Mouse (Mus musculus): ENCODE measurements at regions not wholly inside any gene's neighbourhood (a gene's known extent, or its start where the extent isn't known, plus 50 kb on each side); places are given as distances from the start of the nearest gene placed in this dataset.

DNA sequence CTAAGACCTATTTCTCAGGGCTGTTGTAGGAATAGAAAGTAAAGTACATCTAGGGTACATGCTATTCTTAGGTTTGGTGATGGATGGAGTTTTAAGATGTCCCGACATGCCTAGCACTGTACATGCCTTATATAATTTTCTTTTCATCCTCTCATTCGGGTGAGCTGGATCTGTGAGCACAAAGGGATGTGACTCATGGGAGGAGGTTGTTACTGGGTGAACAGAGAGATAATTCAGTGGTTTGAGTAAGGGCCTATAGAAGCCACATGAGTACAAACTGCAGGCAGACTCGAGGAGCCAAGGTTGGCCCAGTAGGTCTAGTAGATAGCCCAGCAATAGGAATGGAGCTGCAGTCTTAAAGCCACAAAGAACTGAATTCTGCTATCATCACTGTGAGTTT is 76.5 kb upstream of the Tnfaip3 start:
- Histone ChIP-seq H3K9me3 (replicated peaks) (no peaks in the 10 kb centered on the region), H3K4me2 (no peak overlapping the region), H3K27ac (no peak overlapping the region), H3K9ac (no peak overlapping the region), H3K4me1 (no peaks in the 10 kb centered on the region), H3K27me3 (no peaks in the 10 kb centered on the region), H3K4me3 (no peak overlapping the region), H3K36me3 (ENCODE audit: poor library complexity, severe bottlenecking) (no peaks in the 10 kb centered on the region)
- WGBS, result 85% methylated on average over 3 of the region's 3 CpGs
- ATAC-seq, result no peak

DNA sequence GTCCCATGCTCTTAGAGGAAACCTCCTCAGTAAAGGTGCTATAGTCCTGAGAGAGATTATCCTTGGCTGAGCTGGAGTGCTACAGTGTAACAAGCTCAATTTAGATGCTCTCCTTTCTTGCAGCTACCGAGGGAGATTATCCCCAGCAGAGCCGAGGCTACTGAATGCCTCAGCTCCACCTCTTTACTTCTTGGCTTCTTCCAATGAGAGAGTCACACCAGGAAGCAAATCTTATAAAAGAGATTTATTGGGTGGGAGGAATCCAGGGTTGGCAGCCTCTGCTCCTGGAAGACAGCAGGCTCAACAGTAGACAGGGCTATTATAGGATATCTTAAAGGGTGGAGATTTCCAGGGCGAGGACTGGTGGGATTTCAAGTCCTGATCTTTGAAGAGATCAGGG is 75.7 kb upstream of the Tnfaip3 start:
- no peak for ATAC-seq
- H3K9me3 ChIP-seq (replicated peaks), result no peaks in the 10 kb centered on the region
- H3K9ac ChIP-seq, result no peak overlapping the region
- H3K27me3 ChIP-seq, result no peaks in the 10 kb centered on the region
- H3K27ac ChIP-seq, result no peak overlapping the region
- H3K4me2 ChIP-seq, result no peak overlapping the region
- no peaks in the 10 kb centered on the region for H3K36me3 ChIP-seq (ENCODE audit: poor library complexity, severe bottlenecking)
- no peak overlapping the region for H3K4me3 ChIP-seq
- WGBS, result 10% methylated on average over 3 of the region's 3 CpGs
- no peaks in the 10 kb centered on the region for H3K4me1 ChIP-seq

- H3K4me2 ChIP-seq, result no peak overlapping the region
- H3K9me3 ChIP-seq (replicated peaks), result no peaks in the 10 kb centered on the region
- H3K4me1 ChIP-seq, result no peaks in the 10 kb centered on the region
- no peak overlapping the region for H3K9ac ChIP-seq
- no peaks in the 10 kb centered on the region for H3K27me3 ChIP-seq
- ATAC-seq, result no peak
- no peak overlapping the region for H3K27ac ChIP-seq
- WGBS, result 78% methylated on average over 1 of the region's 1 CpGs
- H3K4me3 ChIP-seq, result no peak overlapping the region
- H3K36me3 ChIP-seq (ENCODE audit: poor library complexity, severe bottlenecking), result no peaks in the 10 kb centered on the region
Measured at GRCm38 (mm10) chr10:19086995-19087394, 71.5 kb upstream of the Tnfaip3 start.

DNA sequence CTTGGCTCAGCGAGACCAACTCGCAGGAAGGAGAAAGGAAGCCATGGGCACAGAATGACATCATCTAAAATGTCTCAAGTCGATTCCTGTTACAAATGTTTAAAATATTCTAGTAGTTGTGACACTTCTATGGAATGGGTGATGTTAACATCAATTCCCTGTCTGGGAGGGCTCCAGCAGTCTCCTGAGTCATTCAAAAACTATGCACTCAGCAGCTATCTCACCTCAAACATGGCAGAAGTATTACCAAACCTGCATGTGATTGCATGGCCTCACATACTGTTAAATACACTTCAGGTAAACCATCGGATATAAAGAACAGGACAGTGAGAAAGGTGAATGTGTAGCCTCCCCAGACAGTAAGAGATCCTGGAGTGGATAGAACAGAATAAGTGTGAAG is 66.7 kb upstream of the Tnfaip3 start:
- no peak overlapping the region for H3K27ac ChIP-seq
- H3K9ac ChIP-seq, result no peak overlapping the region
- H3K4me3 ChIP-seq, result no peak overlapping the region
- H3K4me1 ChIP-seq, result no peaks in the 10 kb centered on the region
- no peaks in the 10 kb centered on the region for H3K36me3 ChIP-seq (ENCODE audit: poor library complexity, severe bottlenecking)
- ATAC-seq, result no peak
- 88% methylated on average over 4 of the region's 4 CpGs for WGBS
- H3K9me3 ChIP-seq (replicated peaks), result no peaks in the 10 kb centered on the region
- H3K4me2 ChIP-seq, result no peak overlapping the region
- no peaks in the 10 kb centered on the region for H3K27me3 ChIP-seq

DNA sequence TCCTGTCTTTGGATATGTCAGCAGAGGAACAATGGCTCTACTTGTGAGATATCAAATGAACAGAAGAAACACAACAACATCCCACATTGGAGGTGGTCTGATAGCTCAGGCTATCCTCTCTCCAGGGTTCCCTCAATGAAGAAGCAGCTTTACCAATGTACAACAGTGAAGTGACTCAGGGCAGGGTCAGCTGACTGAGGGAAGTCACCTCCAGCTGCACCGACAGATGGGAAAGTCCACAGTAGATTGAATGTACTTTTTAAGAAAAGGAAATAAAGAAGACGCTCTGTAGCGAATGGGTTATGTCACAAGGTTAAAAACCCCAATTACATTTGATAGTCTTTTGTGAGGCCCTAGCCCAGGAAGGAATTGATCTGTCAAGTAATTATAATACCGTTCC is 62.6 kb upstream of the Tnfaip3 start:
- Histone ChIP-seq H3K4me1 (no peaks in the 10 kb centered on the region), H3K27me3 (no peaks in the 10 kb centered on the region), H3K27ac (no peak overlapping the region), H3K4me2 (no peak overlapping the region), H3K9ac (no peak overlapping the region), H3K4me3 (no peak overlapping the region), H3K36me3 (ENCODE audit: poor library complexity, severe bottlenecking) (no peaks in the 10 kb centered on the region), H3K9me3 (replicated peaks) (no peaks in the 10 kb centered on the region)
- ATAC-seq, result no peak
- 89% methylated on average over 4 of the region's 4 CpGs for WGBS

DNA sequence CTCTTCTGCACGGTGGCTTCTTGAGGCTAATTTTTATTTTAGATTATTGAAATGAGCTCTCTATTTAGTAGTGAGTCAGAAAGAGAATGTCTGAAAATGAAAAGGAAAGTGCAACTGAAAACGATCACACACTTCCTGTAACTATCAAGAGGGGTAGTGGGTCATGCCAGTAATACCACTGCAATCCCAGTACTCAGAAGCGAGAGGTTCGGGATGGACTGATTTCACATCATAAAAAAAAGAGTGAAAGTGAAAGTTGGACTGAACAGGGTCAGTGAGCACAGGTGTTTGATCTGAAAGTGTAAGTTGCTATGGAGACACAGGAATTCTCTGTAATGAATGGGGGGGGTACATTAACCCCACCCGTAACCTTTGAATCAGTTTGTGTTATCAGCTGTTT is 52.9 kb upstream of the Tnfaip3 start:
- ATAC-seq, result no peak
- 87% methylated on average over 5 of the region's 5 CpGs for WGBS
- no peak overlapping the region for H3K27ac ChIP-seq
- no peak overlapping the region for H3K9ac ChIP-seq
- no peaks in the 10 kb centered on the region for H3K4me1 ChIP-seq
- H3K4me2 ChIP-seq, result no peak overlapping the region
- H3K27me3 ChIP-seq, result no peaks in the 10 kb centered on the region
- no peaks in the 10 kb centered on the region for H3K9me3 ChIP-seq (replicated peaks)
- no peak overlapping the region for H3K4me3 ChIP-seq
- no peaks in the 10 kb centered on the region for H3K36me3 ChIP-seq (ENCODE audit: poor library complexity, severe bottlenecking)

DNA sequence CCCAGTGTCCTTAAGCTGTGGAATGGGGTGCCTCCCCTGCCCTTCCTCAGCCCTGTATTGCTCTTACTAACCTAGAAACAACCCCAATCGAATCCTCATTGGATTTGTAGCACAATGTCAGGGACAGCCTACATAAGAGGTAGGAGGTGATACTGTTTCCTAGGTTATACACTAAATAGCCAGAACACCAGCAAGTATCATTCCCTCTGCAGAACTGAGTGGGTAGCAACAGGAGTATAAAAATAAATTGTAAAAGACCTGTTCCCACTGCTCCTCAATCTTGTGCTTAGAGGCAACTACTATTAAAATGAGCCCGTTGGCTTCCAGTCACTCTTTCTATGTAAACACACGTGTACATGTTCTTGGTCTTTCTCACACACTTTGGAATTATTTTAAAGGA is 52.2 kb upstream of the Tnfaip3 start:
- Histone ChIP-seq H3K27me3 (no peaks in the 10 kb centered on the region), H3K9ac (no peak overlapping the region)
- 79% methylated on average over 3 of the region's 3 CpGs for WGBS

DNA sequence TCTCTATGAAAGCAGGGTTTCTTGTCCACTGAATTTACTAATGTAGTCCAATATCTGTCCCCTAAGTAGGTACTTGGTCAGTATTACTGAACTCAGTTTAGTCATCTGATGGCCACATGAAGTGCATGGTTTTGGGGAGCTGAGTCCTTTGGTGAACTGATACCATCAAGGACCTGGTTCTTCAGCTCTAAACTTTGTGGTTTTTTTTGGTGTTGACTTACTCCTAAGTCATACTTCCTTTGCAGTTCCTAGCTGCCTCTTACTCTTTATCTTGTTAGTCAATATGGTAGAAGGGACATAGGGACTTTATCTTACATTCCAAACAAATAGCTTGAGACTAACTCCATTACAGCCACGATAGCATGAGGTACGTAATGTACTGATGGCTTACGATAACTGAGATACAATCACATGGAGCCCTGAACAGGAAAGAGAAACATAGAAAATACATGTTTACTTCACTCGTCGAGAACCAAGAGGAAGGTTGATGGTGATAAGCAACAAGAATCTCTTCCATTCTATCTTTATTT is 51.4 kb upstream of the Tnfaip3 start:
- H3K27ac ChIP-seq, result no peak overlapping the region
- H3K36me3 ChIP-seq (ENCODE audit: poor library complexity, severe bottlenecking), result no peaks in the 10 kb centered on the region
- H3K9me3 ChIP-seq (replicated peaks), result no peaks in the 10 kb centered on the region
- no peak for ATAC-seq
- H3K9ac ChIP-seq, result no peak overlapping the region
- no peaks in the 10 kb centered on the region for H3K27me3 ChIP-seq
- H3K4me3 ChIP-seq, result no peak overlapping the region
- no peak overlapping the region for H3K4me2 ChIP-seq
- no peaks in the 10 kb centered on the region for H3K4me1 ChIP-seq
- 93% methylated on average over 5 of the region's 5 CpGs for WGBS

More for the DNA sequence above, 52.2 kb upstream of the Tnfaip3 start:
- ATAC-seq, result no peak
- Histone ChIP-seq H3K4me2 (no peak overlapping the region), H3K4me3 (no peak overlapping the region), H3K4me1 (no peaks in the 10 kb centered on the region), H3K36me3 (ENCODE audit: poor library complexity, severe bottlenecking) (no peaks in the 10 kb centered on the region), H3K27ac (no peak overlapping the region), H3K9me3 (replicated peaks) (no peaks in the 10 kb centered on the region)

Measured in forebrain, embryonic 13.5 days (tissue).